In genomic region chr4:88696237-88696884, GRCm38 (mm10) we compare ENCODE assay signal across 8 mouse cellular contexts. TPM values are rescaled to one million over a fixed set of nuclear protein-coding genes. Genes with fewer than 3 reads are reported as not detected.
DNase-seq lines count a peak whose midpoint lies in the region; ATAC-seq and TF ChIP-seq lines count a peak whose summit lies in the region.

No protein-coding gene starts in this region.

- no peak overlapping the region for H3K4me3 ChIP-seq in forebrain, embryonic 13.5 days
- no peak overlapping the region for H3K4me3 ChIP-seq in neural tube, embryonic 15.5 days (replicated peaks)
- no peak overlapping the region for H3K4me3 ChIP-seq in testis, adult 2 months (ENCODE audit: control insufficient read depth, low read depth, low read length)

- peak; percentile 76 for ATAC-seq in forebrain, embryonic 13.5 days
- peak; percentile 84; the same call in 1 of the 2 replicates for ATAC-seq in neural tube, embryonic 15.5 days (ENCODE audit: low FRiP score)

- no peak overlapping the region for H3K9ac ChIP-seq in forebrain, embryonic 13.5 days
- no peak overlapping the region for H3K9ac ChIP-seq in neural tube, embryonic 15.5 days (replicated peaks)

- intact Hi-C loops in heart, postnatal 14 days (cut with DNase I) = loop anchor here (1.0 kb wide), 1 partner anchor 31 kb away; no protein-coding TSS in a partner anchor

- TF ChIP-seq CTCF in testis, adult 2 months (IDR thresholded peaks at IDR 0.05; ENCODE audit: control insufficient read depth, insufficient read depth, insufficient replicate concordance, low read depth, low read length) = peak; percentile 98; the same call in 1 of the 2 replicates

- TF ChIP-seq POLR2A in testis, adult 2 months (IDR thresholded peaks at IDR 0.05; ENCODE audit: control insufficient read depth, low read depth, low read length) = no peak

- no peaks in the 10 kb centered on the region for H3K36me3 ChIP-seq in forebrain, embryonic 13.5 days (ENCODE audit: poor library complexity, severe bottlenecking)
- no peaks in the 10 kb centered on the region for H3K36me3 ChIP-seq in neural tube, embryonic 15.5 days
- H3K36me3 ChIP-seq in testis, adult 2 months (ENCODE audit: control insufficient read depth, insufficient read depth, low read length) = no peaks in the 10 kb centered on the region

- no peaks in the 10 kb centered on the region for H3K4me1 ChIP-seq in forebrain, embryonic 13.5 days
- H3K4me1 ChIP-seq in neural tube, embryonic 15.5 days = no peaks in the 10 kb centered on the region
- H3K4me1 ChIP-seq in testis, adult 2 months (ENCODE audit: control insufficient read depth, insufficient read depth, low read length) = no peaks in the 10 kb centered on the region

- DNase-seq in ES-CJ7 (ENCODE audit: low read depth, low spot score) = peak; percentile 63
- DNase-seq in c-Kit-positive CD71-positive TER-119-negative erythroid progenitor cells, embryonic 14.5 days (ENCODE audit: low read depth) = peak; percentile 47
- DNase-seq in heart, postnatal 14 days = peak; percentile 81 to 88
- peak; percentile 77 to 85 for DNase-seq in kidney, postnatal 36 days
- peak; percentile 64 to 76 for DNase-seq in lung, adult 18-20 months

- H3K27me3 ChIP-seq in forebrain, embryonic 13.5 days = no peaks in the 10 kb centered on the region
- H3K27me3 ChIP-seq in neural tube, embryonic 15.5 days (replicated peaks) = 0 out of 2 replicates have a peak, but pooled peaks cover 8% of the 10 kb centered on the region
- no peaks in the 10 kb centered on the region for H3K27me3 ChIP-seq in testis, adult 2 months (ENCODE audit: control insufficient read depth, insufficient read depth, low read length)

- H3K9me3 ChIP-seq in forebrain, embryonic 13.5 days (replicated peaks) = no peaks in the 10 kb centered on the region
- no peaks in the 10 kb centered on the region for H3K9me3 ChIP-seq in neural tube, embryonic 15.5 days (replicated peaks)

- no peak overlapping the region for H3K4me2 ChIP-seq in forebrain, embryonic 13.5 days
- no peak overlapping the region for H3K4me2 ChIP-seq in neural tube, embryonic 15.5 days

- 28% methylated on average over 3 of the region's 3 CpGs for WGBS in forebrain, embryonic 13.5 days
- WGBS in neural tube, embryonic 15.5 days = 27% methylated on average over 3 of the region's 3 CpGs

- H3K27ac ChIP-seq in forebrain, embryonic 13.5 days = no peak overlapping the region
- H3K27ac ChIP-seq in neural tube, embryonic 15.5 days (replicated peaks) = no peak overlapping the region
- H3K27ac ChIP-seq in testis, adult 2 months (ENCODE audit: control insufficient read depth, insufficient read depth, low read depth, low read length) = no peak overlapping the region

RNA-seq across cellular contexts. Expression of gene Ifnab, which starts 5.2 kb away (rescaled TPM):
- polyA plus RNA-seq in forebrain, embryonic 13.5 days (2015; fragmentation: Nextera tagmentation; extraction: Ambion mirVana) = not detected in 2 replicates
- not detected for total RNA-seq in heart, postnatal 14 days (2021)
- not detected in 2 replicates for polyA plus RNA-seq in neural tube, embryonic 15.5 days (2015; fragmentation: Nextera tagmentation; extraction: Ambion mirVana)
- polyA plus RNA-seq in testis, adult 2 months (2012; rRNA removed) = 0.38 and 0.62 TPM in 2 replicates

RNA-seq across cellular contexts. Expression of gene Ifna2, which starts 12.6 kb away (rescaled TPM):
- polyA plus RNA-seq in forebrain, embryonic 13.5 days (2015; fragmentation: Nextera tagmentation; extraction: Ambion mirVana) = not detected in 2 replicates
- total RNA-seq in heart, postnatal 14 days (2021) = not detected
- polyA plus RNA-seq in neural tube, embryonic 15.5 days (2015; fragmentation: Nextera tagmentation; extraction: Ambion mirVana) = not detected in 2 replicates
- polyA plus RNA-seq in testis, adult 2 months (2012; rRNA removed) = not detected in 2 replicates

RNA-seq across cellular contexts. Expression of gene Ifna16, which starts 19.6 kb away (rescaled TPM):
- polyA plus RNA-seq in forebrain, embryonic 13.5 days (2015; fragmentation: Nextera tagmentation; extraction: Ambion mirVana) = not detected in 2 replicates
- not detected for total RNA-seq in heart, postnatal 14 days (2021)
- not detected in 2 replicates for polyA plus RNA-seq in neural tube, embryonic 15.5 days (2015; fragmentation: Nextera tagmentation; extraction: Ambion mirVana)
- not detected in 2 replicates for polyA plus RNA-seq in testis, adult 2 months (2012; rRNA removed)

RNA-seq across cellular contexts. Expression of gene Gm26566, which starts 25.2 kb away (rescaled TPM):
- 1.1 and 2.1 TPM in 2 replicates for polyA plus RNA-seq in forebrain, embryonic 13.5 days (2015; fragmentation: Nextera tagmentation; extraction: Ambion mirVana)
- total RNA-seq in heart, postnatal 14 days (2021) = 1 to 10 TPM in 1 of 2 experiments, under 1 TPM in 1; 0.22 to 1.0 TPM
- polyA plus RNA-seq in neural tube, embryonic 15.5 days (2015; fragmentation: Nextera tagmentation; extraction: Ambion mirVana) = 1.0 and 1.4 TPM in 2 replicates
- polyA plus RNA-seq in testis, adult 2 months (2012; rRNA removed) = 1.1 and 1.7 TPM in 2 replicates

RNA-seq across cellular contexts. Expression of gene Klhl9, which starts 25.9 kb away (rescaled TPM):
- 120 and 125 TPM in 2 replicates for polyA plus RNA-seq in forebrain, embryonic 13.5 days (2015; fragmentation: Nextera tagmentation; extraction: Ambion mirVana)
- total RNA-seq in heart, postnatal 14 days (2021) = 10 to 100 TPM; 73.9 to 75.5 TPM
- 95.7 and 97.8 TPM in 2 replicates for polyA plus RNA-seq in neural tube, embryonic 15.5 days (2015; fragmentation: Nextera tagmentation; extraction: Ambion mirVana)
- polyA plus RNA-seq in testis, adult 2 months (2012; rRNA removed) = 5.4 TPM in 2 replicates
